Mouse (Mus musculus): ENCODE measurements around the gene Kansl3.

Kansl3 gene

DNA sequence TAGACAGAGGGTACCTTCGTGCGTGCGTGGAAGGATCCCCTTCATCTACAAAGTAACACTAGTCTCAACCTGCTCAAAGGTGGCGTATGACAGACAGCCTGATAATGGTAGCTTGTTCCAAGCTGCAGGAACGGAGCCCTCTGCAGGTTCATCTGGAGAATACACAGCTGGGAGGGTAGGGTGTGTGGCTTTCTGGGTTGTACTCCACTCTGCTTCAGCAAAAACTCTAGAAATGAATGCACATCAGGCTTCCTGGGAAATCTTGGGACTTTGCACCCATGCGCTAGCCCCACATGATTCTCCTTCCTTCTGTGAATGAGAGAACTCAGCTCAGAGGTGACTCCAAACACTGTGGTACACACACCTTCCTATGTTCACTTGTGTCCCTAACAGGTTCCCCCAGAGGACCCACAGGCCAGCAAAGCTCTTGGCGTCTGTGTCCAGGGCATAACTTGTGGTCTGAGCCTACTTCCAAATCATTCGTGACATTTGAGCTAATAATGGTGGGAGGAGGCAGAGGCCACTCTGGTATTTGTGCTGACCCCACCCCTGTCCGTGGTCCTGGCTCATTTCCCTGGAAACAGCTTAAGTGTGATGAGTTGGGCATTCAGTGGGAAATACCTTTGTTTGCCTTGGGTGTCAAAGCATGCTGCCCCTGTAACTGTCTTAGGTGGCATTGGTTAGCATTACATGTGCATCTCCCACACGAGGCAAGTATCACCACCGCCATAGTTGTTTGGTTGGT lies 47.0 kb downstream of the Kansl3 start:
- in situ Hi-C loops (cut with MboI, MseI) = loop anchor here (10.0 kb wide), 1 partner anchor 983 kb away; no protein-coding TSS in a partner anchor

DNA sequence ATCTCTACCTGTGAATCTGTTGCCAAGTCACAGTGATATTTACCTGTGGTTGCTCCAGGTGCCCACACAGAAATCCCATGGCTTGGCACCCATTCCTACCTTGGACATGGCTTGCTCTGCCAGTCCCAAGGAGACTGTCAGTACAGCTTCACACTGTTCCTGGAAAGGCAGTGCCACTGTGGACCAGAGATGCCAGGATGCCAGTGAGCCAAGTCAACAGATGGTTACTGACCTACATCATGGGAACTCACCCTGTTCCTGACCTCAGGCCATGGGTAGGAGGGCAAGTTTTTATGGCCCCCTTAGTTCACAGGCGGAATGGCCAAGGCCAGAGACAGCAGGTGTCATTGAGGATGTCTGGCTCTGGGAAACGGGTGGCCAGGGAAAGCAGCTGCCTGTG lies 47.8 kb downstream of the Kansl3 start:
- in situ Hi-C loops (cut with MboI, MseI) = loop anchor here (10.0 kb wide), 1 partner anchor 984 kb away; no protein-coding TSS in a partner anchor

DNA sequence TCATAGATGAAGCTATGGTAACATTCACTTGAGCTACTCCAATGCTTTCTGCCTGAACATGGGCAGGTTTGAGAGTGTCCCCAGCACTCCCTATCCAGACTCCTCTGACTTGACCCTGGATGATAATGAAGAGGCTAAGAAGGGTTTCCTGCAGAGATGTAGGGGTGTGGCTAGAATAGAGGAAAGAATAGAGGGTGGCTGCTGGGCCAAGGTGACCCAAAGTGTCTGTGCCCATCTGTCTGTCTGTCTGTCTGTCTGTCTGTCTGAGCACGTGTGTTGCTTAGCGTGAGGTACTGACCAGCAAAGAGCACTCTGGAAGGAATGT lies 53.2 kb downstream of the Kansl3 start:
- in situ Hi-C loops (cut with MboI, MseI) = no loop called here

DNA sequence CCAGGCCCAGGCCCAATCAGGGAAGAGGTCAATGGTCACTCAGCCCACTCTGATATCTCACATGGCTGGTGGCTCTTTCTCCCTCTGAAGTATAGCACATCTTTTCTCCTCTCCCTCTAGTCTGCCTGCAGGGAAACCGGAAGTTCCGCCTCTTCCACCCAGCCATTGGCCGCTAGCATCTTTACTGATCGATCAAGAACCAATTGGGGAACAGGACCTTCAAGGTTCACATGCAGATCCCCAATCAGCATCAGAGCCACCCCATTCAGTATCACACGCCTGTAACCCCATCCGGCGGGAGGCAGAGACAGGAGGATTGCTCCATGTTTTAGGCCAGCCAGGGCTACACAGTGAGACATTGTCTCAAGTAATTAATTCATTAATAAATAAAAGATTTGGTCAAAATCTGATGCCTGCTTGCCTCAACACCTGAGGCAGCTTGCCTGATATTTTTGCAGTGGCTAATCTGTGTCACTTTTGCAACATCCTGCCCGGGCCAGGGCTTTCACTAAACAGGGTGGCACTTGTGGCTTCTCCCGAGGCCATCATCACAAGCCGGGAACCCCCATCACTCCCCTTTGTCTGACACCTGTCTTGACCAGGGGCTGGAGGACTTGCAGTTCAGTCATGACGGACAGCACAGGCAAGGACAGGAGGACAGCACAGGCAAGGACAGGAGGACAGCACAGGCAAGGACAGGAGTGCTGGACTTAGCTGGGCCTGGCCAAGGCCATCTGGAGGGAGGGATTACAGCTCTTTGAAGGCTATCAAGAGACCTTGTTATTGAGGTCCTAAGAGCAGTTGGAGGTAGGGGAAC lies 53.8 kb downstream of the Kansl3 start:
- in situ Hi-C loops (cut with MboI, MseI) = no loop called here

DNA sequence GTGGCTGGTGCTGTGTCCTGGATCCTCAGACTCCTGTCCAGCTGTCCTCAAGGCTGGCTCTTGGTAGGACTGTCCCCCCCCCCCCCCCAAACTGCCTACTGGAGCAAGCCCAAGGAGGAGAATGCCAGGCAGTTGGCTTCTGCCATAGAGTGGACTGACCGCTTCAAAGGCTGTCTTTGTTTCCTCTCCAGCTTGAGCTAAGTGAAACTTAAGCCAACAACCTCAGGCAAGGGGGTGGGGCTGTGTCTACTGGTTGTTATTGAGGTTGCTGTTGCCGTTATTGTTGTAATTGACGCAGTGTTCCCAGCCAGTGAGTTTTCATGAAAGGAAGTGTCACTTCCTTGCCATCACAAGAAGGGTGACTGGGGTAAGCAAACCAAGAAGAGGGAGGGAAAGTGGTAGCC lies 59.5 kb downstream of the Kansl3 start:
- in situ Hi-C loops (cut with MboI, MseI) = no loop called here

DNA sequence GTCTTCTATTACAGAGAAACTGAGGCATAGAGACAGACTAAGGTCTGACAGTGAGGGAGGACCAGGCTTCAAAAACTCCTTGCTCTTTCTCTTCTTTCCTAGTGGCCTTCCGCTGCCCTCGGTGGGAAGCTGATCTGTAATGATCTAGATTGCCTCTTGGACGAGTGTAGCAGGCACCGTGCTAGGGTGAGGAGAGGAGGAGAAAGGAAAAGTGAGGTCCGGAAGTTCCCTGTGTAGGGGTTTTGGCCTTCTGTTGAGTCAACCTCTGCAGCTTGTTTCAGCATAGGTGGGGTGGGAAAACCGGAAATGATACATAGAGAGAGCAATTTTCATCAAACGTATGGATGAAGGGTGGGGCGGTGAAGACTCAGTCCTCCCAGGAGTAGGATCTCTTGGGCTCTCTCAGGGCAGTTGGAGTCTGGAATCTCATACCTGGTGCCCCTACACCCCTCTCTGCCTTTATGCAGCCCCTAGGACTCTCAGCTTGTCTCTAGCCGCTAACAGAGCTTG lies 60.0 kb downstream of the Kansl3 start:
- in situ Hi-C loops (cut with MboI, MseI) = no loop called here

DNA sequence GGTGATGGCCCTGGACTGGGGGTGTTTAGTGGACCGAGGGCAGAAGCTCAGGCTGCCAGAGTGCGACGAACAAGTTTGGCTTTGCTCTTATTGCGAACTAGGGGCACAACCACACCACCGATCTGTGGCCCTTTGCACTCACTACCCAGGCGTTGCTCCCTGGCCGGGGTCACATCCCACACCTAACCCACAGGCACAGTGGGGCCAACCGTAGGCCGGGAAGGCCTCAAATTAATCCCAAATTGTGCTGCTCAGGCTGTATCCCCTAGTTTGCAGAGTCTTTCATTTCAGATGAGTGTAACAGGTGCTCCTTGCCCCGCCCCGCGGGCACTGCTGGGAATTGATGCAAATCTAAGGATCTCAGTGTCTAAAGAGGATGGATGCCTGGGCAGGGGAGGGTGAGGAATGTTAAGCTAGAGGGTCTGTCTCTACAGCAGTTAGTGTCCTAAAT lies 60.5 kb downstream of the Kansl3 start:
- in situ Hi-C loops (cut with MboI, MseI) = no loop called here

DNA sequence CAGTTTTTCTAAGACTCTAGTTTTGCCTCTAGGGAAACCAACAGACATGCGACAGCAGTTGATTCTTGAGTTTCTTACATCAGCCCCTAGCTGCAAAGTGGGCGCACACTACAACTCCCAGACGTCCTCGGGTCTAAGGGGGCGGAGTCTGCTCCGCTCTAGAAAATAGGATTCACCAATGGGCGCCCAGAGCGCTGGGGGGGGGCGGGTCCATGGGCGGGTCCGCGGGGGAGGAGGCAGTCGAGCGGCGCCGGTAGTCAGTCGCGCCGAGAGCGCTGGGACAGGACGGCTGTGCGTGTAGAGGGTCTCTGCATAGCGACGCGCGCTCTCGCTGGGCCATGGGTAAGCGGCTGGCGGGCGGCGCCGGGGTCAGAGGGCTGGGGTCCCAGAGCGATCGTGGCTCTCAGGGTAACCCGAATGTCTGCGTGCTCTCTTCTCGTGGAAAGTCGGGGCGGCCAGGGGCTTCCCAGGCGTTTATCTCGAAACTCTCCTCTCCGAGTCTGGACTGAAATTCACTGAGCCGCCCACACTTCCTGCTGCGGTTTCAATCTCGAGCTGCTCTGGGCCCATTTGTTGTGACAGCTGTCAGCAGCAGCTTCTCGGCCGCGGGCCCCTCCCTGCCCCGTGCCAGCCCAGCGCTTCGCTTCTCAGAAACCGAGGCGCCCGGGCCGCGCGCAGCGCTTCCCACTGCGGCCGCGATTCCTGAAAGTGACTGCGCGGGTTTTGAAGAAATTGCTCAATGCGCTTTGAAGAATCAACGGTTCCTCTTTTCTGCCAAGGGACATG lies 61.3 kb downstream of the Kansl3 start, which contains the start of gene Arid5a:
TSS of gene Arid5a (plus strand) at position 239 of the 786 bp plus-strand sequence.
- in situ Hi-C loops (cut with MboI, MseI) = no loop called here

DNA sequence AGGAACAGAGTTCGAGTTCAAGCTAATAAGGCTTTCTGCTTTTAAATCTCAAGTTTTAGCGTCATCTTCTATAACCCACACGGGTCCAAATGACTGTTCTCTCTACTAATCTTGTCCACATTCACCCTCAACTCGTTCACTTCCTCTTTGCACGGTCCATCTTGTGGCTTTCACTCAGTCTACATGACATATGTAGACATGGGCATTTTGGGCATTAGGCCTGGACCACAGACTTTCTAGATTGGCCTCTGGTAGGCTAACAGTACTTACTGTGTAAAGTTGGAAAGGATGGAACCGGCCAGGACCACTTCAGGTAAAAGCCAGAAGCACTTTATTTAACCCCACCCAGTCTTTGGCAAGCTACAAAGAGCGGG lies 61.9 kb downstream of the Kansl3 start:
- in situ Hi-C loops (cut with MboI, MseI) = no loop called here

DNA sequence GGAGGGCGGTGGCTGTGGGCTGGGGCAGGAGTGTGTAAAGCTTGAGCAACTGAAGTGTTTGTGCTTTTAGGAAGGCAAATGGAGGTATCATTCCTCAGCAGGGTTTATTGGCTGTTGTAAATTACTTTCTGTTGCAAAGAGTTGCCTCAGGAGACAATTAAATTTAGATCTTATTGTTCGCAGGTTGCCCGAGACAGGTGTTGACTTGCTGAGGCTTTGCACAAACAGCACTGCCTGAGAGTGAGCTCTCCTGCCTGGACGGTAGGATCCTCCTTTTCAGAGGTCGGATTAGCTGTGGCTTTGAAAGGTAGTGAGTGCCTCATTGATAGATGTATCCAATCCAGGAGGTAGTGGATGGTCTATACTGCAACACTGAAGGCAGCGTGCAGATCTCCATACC lies 62.9 kb downstream of the Kansl3 start:
- in situ Hi-C loops (cut with MboI, MseI) = no loop called here

DNA sequence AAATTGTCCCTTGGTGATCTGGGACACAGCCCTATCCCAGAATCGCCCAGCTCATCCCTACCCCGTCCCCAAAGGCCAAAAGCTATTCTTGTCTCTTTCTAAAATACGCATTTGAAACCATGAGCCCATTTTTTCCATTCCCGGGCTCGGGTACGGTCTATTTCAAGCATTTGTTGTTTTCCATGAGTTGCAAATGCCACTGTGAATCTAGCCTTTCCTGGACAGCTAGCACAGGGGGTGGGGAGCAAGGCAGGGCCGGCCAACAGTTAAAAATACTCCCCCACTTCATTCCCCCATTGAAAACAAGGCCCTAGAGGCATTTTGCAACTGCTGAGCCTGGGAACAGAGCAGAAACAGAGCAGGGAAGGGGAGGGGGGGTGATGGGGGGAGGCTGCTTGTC lies 64.2 kb downstream of the Kansl3 start:
- in situ Hi-C loops (cut with MboI, MseI) = no loop called here

DNA sequence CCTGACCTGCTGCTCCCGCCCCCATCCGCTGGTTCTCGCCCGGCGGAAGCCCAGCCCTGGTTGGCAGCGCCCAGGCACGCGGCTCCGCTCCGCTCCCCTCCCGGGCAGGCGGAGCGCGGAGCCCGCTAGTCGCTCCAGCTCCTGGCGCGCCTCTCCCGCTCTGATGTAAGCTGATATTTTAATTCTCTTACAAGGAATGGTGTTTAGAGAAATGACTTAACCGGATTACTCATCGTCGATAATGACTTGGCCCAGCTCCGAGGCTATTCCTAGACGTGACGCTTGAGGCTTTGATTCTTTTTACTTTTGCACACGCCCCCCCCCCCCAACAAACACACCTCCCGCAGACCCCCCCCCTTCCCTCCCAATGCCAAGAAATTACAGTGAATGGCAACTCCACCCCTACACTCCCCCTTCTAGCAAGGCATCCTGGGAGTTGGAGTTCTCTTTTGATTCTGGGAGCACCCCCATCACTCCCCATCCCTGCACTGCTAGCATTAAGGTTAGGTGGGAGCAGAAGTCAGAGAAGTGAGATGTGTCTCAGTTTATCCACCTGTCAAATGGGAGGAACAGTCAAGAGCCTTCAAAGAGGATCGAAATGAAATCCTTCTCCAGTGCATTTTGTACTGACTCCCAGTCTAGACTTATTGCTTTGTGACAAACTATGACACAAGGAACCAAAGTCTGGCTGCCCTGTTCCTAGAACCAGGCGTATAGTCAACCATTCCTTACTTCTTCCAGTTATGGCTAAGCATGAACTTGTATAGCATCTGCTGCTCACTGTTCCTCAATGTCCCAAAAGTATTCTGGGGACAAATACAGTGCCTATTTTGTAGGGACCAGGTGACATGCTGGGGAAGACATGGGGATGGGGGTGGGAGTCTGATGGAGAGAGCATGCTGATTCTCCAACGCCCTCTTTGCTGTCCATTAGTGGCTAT lies 65.3 kb downstream of the Kansl3 start:
- in situ Hi-C loops (cut with MboI, MseI) = no loop called here

DNA sequence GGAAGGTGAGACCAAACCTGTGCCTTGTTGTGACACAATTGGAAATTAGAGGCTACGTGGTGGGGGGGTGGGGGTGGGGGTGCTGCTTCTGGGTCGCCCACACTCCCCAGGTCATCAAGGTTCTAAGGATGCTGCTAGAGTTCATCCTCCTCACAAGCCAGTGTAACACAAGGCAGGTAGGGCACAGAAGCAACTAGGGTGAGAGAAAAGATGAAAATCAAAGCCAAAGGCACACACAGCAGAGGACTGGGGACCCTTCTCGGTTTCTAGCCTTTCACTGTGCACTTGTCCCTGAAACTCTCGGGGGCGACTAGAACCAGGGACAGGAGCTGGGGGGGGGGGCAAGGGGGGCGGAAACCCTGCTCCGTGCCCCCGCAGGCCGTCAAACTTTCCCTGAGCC lies 66.0 kb downstream of the Kansl3 start:
- in situ Hi-C loops (cut with MboI, MseI) = no loop called here

DNA sequence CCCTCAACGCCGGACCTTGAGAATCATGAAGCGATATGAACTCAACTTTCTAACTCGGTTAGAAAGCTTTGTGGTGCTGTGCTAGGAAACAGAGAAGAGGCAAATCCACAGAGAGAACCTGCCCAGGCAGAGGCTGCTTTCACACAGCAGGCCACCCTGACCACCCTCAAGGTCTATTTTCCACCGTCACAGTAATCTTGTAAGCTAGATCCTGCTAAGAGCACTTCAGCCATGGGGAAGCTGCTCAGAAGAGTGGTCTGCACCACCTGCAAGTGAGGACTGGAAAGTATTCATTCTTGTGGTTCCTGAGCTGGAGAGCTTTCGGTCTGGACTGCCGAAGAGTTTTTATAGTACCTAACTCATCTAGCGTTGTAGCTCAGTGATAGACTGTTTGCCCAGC lies 66.7 kb downstream of the Kansl3 start:
- in situ Hi-C loops (cut with MboI, MseI) = no loop called here

DNA sequence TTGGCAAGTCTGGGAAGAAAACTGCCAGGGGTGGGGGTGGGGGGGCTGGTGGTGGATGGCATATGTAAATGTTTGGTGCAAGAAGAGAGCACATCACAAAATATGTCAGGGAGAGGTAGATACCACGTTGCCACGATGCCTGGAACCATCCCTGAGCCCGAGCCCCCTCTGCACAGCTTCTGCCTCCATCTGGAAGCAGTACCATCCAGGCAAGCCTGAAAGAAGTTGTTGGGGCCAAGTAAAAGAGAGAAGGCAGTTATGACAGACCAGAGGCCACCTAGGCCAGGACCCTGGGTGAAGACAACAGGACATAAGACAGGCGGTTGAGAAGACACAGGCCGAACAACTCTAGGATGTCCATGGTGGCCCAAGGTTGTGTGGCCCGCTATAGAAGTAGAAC lies 68.5 kb downstream of the Kansl3 start:
- in situ Hi-C loops (cut with MboI, MseI) = no loop called here

DNA sequence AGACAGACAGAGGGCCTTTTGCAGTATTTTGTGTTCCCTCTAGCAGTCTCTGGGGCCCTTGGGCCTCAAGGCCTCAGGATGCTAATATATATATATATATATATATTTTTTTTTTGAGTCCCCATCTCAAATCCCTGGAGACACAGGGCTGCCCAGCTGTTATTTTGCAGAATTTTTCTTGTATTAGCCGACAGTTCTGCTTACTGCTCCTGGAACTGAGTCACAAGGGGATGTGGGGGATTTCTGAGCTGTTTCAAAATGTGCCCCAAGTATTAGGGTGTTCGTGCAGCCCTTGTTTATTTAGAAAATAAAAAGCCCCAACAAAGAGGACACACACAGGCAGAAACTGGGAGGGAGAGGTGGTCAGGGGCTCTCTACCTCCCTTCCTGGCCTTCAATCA lies 69.3 kb downstream of the Kansl3 start:
- in situ Hi-C loops (cut with MboI, MseI) = no loop called here

DNA sequence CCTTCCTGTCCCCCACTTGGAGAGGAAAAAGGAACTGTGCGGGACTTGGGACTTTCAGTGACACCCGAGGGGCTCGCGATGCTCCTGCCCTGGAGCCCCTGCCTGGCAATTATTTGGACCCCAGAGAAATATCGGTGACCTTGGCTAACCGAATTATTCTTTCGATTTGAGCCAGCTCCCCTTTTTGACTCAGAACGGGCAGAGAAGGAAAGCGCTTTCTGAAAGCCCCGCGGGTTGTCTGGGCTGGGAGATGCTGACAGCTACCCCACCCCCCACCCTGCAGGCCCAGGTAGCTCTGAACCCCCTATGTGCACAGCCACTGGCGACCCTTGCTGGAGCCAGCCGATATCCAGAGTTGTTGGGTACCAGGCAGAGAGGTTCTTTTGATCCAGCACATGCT lies 69.9 kb downstream of the Kansl3 start:
- in situ Hi-C loops (cut with MboI, MseI) = no loop called here

DNA sequence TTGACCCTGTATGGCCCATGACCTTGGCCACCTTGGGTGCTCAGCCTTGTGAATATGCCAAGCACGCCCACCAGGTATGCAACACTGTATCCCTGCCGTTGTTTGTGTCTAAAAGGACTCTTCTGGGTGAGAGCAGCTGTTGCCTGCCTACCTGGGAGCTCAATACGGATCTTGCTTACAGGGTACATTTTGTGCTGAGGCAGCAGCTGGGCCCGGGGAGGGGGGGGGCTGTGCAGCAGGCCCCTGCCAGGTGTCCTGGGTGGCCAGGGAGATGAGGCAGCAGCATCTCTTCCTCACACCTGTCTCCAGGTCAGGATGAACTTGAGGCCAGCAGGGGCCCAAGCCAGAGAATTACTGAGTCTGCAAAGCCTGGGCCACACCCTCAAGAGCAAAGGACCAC lies 70.9 kb downstream of the Kansl3 start:
- in situ Hi-C loops (cut with MboI, MseI) = no loop called here

DNA sequence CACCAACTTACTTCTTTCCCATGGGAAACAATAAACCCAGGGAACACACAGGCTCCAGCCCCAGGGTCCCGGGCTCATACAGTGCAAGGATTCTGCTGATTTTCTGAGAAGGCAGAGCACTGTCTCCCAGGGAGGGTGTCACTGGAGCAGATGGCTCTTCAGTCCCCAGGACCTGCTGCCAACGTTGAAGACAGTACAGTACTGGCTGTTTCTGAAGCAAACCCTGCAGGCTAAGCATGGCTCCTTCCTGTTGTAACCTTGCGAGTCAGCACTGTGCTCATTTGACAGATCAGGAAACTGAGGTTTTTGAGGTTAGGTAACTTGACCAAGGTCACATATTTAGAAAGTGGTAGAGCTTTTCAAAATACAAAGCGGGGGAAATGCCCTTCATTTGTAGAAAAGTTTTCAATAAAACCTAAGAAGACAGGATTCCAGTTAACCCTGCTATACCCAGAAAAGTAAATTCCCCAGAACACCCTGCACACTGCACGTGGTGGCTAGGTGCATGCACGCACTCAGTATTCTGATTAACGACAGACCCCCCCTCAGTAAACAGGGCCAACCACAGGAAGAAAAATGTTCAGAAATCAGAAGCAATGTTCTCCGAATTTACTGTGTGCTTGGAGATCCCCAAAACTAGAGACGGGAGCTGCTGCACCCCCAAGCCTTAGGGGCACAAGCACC lies 72.4 kb downstream of the Kansl3 start:
- in situ Hi-C loops (cut with MboI, MseI) = no loop called here

DNA sequence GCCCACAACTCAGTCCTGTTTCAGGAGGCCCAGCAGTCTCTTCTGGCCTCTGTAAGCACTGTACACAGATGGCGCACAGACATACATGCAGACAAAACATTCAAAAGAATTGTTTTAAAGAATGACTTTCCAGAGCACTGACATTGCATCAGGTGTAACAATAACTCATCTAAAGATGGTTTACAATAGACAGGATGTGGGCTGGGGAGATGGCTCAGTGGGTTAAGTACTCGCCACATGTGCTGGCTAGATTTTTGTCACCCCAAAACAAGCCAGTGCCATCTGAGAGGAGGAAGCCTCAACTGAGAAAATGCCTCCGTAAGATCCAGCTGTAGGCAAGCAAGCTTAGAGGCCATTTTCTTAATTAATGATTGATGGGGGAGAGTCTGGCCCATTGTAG lies 74.6 kb downstream of the Kansl3 start:
- in situ Hi-C loops (cut with MboI, MseI) = no loop called here

Measured in T-helper 1 cell (primary cell).